Mouse (Mus musculus) lung, embryonic 15.5 days (tissue): ENCODE results near the gene Vav3. TPM values are rescaled to one million over a fixed set of nuclear protein-coding genes. Genes with fewer than 3 reads are reported as not detected.

Source experiments
- ATAC-seq: fragments of 200-750 bp; cut with Nextera tagmentation; 2 replicates; pipeline ENCODE4 v1.8.0; 2017; ENCODE audit warnings: moderate number of reproducible peaks, borderline replicate concordance; ENCODE audit not compliant: low FRiP score, low TSS enrichment; ENCODE audit errors: extremely low read depth
- H3K27ac ChIP-seq: fragments of 300-500 bp; sonication (generic); 2 replicates; pipeline ENCODE4 v1.5.1; 2015; ENCODE audit warnings: moderate library complexity, mild to moderate bottlenecking, inconsistent platforms
- H3K27me3 ChIP-seq: fragments of 300-500 bp; sonication (generic); 2 replicates; pipeline ENCODE4 v1.6.1; 2015; ENCODE audit warnings: inconsistent platforms
- H3K36me3 ChIP-seq: fragments of 300-500 bp; sonication (generic); 2 replicates; pipeline ENCODE4 v1.6.1; 2015; ENCODE audit warnings: inconsistent platforms
- H3K4me1 ChIP-seq: fragments of 300-500 bp; sonication (generic); 2 replicates; pipeline ENCODE4 v1.6.1; 2015; ENCODE audit warnings: inconsistent platforms
- H3K4me2 ChIP-seq: fragments of 300-500 bp; sonication (generic); 2 replicates; pipeline ENCODE4 v1.6.1; 2015; ENCODE audit warnings: inconsistent platforms, mild to moderate bottlenecking, moderate library complexity
- H3K4me3 ChIP-seq: fragments of 300-500 bp; sonication (generic); 2 replicates; pipeline ENCODE4 v1.5.1; 2015; ENCODE audit warnings: mild to moderate bottlenecking, inconsistent platforms
- H3K9ac ChIP-seq: fragments of 300-500 bp; sonication (generic); 2 replicates; pipeline ENCODE4 v1.6.1; 2015; ENCODE audit warnings: inconsistent platforms
- H3K9me3 ChIP-seq: fragments of 300-500 bp; sonication (generic); 2 replicates; pipeline ENCODE4 v1.6.1; 2016; ENCODE audit warnings: inconsistent platforms
- WGBS: fragments of 180-500 bp; shearing (Covaris S2); methylation state at CpG from one replicate; pipeline ENCODE4 v1.1.7; 2015; 5-methylcytosine and 5-hydroxymethylcytosine counted together
- polyA plus RNA-seq: library from polyadenylated mRNA; unstranded; fragments of >200 nt; fragmentation: Nextera tagmentation; extraction: Ambion mirVana; gene quantifications from 2 replicates; pipeline ENCODE4 v1.2.1, GENCODE M21; 2015

The Vav3 gene
- polyA plus RNA-seq, 1 experiment from 2014 or later: 8.4 TPM

GRCm38 (mm10) chr3:109525825-109526224 lies 185.4 kb downstream of the Vav3 start:
- Histone ChIP-seq H3K27me3 (no peaks in the 10 kb centered on the region), H3K27ac (no peak overlapping the region), H3K4me1 (no peaks in the 10 kb centered on the region), H3K4me3 (no peak overlapping the region), H3K36me3 (no peaks in the 10 kb centered on the region), H3K4me2 (no peak overlapping the region), H3K9ac (no peak overlapping the region), H3K9me3 (no peaks in the 10 kb centered on the region)
- 87% methylated on average over 12 of the region's 12 CpGs for WGBS
- no peak for ATAC-seq

DNA sequence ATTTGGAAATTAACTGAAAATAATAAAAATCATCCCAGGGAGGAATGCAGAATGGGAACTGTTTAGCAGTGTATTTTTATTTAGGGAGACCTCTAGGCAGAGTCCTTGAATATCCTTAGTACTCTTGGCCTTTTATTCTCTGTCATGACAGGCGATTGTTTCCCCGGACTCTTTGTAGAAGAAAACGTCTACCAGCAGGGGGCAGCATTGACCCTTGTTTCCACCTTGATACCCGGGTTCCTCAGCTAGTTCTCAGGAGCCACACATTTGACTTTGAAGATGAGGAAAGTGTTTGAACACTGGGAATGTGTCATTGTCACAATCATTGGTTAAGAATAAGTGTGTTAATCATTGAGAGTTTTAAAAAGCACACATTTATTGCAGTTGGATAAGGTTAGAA lies 185.8 kb downstream of the Vav3 start:
- H3K9me3 ChIP-seq: no peaks in the 10 kb centered on the region
- H3K9ac ChIP-seq: no peak overlapping the region
- no peaks in the 10 kb centered on the region for H3K4me1 ChIP-seq
- H3K4me2 ChIP-seq: no peak overlapping the region
- ATAC-seq: peak; percentile 46; the same call in 1 of the 2 replicates
- no peak overlapping the region for H3K27ac ChIP-seq
- no peaks in the 10 kb centered on the region for H3K36me3 ChIP-seq
- H3K27me3 ChIP-seq: no peaks in the 10 kb centered on the region
- 3% methylated on average over 4 of the region's 4 CpGs for WGBS
- no peak overlapping the region for H3K4me3 ChIP-seq

DNA sequence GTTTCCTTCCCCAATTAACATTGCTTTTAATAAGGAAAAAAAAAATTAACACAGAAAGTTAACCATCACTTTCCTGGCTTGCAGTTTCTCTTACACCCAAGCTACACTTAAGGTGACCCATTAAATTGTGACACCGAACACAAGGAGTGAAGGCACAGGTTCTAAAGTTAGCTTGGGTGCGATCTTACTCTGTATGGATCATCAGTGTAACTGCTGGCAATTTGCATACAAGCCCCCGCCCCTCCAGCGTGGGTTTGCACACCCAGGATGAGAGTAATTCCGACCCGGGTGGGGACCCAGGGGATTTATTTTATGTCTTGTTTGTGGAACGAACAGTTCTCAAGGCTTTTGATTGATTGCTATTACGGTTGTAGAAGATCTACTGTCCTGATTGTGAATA lies 186.2 kb downstream of the Vav3 start:
- 54% methylated on average over 8 of the region's 8 CpGs for WGBS
- no peak overlapping the region for H3K4me3 ChIP-seq
- no peak overlapping the region for H3K9ac ChIP-seq
- no peak overlapping the region for H3K27ac ChIP-seq
- H3K4me1 ChIP-seq: no peaks in the 10 kb centered on the region
- H3K9me3 ChIP-seq: no peaks in the 10 kb centered on the region
- H3K27me3 ChIP-seq: no peaks in the 10 kb centered on the region
- no peak overlapping the region for H3K4me2 ChIP-seq
- ATAC-seq: no peak
- no peaks in the 10 kb centered on the region for H3K36me3 ChIP-seq

DNA sequence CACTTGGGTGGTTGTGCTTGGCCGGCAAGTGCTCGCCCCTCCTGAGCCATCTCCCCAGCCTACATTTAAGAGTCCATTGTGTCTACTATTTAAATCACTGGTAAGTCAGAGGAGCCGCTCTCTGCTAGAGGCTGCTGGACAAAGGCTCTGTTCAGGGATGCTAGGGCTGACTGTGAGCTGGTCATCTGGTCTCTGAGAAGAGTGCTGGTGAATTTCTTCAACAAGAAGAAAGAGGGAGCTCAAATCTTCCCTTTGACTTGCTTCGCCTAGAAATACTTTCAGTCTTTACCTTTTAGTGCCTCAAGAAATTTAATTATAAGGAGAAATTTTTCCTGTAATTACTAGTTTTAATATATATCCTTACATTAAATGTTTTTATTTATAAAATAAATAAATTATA lies 188.2 kb downstream of the Vav3 start:
- Histone ChIP-seq H3K27ac (no peak overlapping the region), H3K36me3 (no peaks in the 10 kb centered on the region), H3K9ac (no peak overlapping the region), H3K4me1 (no peaks in the 10 kb centered on the region), H3K27me3 (no peaks in the 10 kb centered on the region), H3K4me3 (no peak overlapping the region), H3K9me3 (no peaks in the 10 kb centered on the region), H3K4me2 (no peak overlapping the region)
- no peak for ATAC-seq
- 75% methylated on average over 4 of the region's 4 CpGs for WGBS

- H3K27ac ChIP-seq: no peak overlapping the region
- WGBS: 48% methylated on average over 3 of the region's 3 CpGs
Measured at GRCm38 (mm10) chr3:109537686-109538085, 197.2 kb downstream of the Vav3 start.

GRCm38 (mm10) chr3:109540009-109540408 lies 199.6 kb downstream of the Vav3 start:
- ATAC-seq: no peak
- no peaks in the 10 kb centered on the region for H3K27me3 ChIP-seq
- no peak overlapping the region for H3K9ac ChIP-seq
- H3K27ac ChIP-seq: no peak overlapping the region
- no peaks in the 10 kb centered on the region for H3K4me1 ChIP-seq
- H3K4me2 ChIP-seq: no peak overlapping the region
- 62% methylated on average over 4 of the region's 4 CpGs for WGBS
- no peaks in the 10 kb centered on the region for H3K36me3 ChIP-seq
- no peak overlapping the region for H3K4me3 ChIP-seq
- H3K9me3 ChIP-seq: no peaks in the 10 kb centered on the region

More at GRCm38 (mm10) chr3:109537686-109538085, 197.2 kb downstream of the Vav3 start:
- no peaks in the 10 kb centered on the region for H3K27me3 ChIP-seq
- H3K4me1 ChIP-seq: no peaks in the 10 kb centered on the region
- no peak overlapping the region for H3K4me3 ChIP-seq
- no peaks in the 10 kb centered on the region for H3K9me3 ChIP-seq
- ATAC-seq: no peak
- H3K9ac ChIP-seq: no peak overlapping the region
- no peaks in the 10 kb centered on the region for H3K36me3 ChIP-seq
- H3K4me2 ChIP-seq: no peak overlapping the region

DNA sequence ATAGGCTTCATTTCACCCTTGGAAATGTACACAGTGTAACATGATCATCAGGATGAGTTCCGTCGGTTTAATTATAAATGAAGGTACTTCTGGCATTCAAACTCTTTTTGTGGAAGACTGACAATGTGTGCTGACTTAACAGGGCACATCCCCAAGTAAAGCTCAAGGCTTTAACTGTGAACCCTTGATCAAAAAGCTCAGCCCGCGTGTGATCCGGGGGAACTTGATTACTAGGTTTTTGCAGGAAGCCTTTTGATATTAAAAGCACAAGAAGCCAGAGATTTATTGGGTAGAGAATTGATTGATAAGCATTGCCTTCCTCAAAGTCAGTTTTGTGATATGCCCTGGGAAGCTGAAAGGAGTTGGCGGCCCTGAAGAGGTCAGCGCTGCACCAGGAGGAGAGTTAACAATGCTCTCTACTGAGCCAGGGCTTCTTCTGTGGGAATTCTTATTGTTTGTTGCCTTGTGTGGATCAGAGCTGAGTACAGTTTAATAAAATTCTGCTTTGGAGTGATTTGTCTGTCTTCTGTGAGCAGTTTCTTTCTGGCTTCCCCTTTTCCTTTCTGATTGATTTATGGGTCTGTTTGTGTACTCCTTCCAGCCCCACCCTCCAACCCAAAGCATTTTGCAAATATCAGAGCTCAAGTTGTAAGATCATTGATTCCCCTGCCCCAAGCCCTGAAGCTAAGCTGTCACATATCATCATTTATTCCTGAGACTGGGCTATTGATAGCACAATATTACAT lies 204.2 kb downstream of the Vav3 start:
- Histone ChIP-seq H3K9ac (no peak overlapping the region), H3K36me3 (no peaks in the 10 kb centered on the region), H3K9me3 (no peaks in the 10 kb centered on the region), H3K27ac (no peak overlapping the region), H3K4me3 (no peak overlapping the region), H3K4me2 (no peak overlapping the region), H3K27me3 (no peaks in the 10 kb centered on the region), H3K4me1 (no peaks in the 10 kb centered on the region)
- WGBS: 48% methylated on average over 7 of the region's 7 CpGs
- no peak for ATAC-seq

DNA sequence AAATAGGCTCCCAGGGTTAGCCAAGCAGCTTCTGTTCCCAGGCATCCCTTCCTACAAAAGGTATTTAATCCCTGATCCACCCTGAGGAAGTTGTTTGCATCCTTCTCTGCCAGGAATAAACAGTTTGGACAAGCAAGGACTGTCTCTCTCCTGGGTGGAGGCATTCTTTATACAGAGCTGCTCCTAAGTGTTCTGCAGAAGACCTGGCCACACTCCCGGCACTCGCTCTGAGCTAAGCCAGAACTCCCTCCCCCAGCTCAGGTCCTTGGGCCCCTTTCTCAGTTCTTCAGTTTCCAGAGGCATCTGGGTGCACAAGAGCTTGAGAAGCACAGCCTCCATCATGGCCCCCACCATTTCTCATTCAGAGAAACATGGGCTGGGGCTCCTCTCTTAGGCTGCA lies 216.9 kb downstream of the Vav3 start:
- no peak for ATAC-seq
- Histone ChIP-seq H3K9me3 (no peaks in the 10 kb centered on the region), H3K4me2 (no peak overlapping the region), H3K9ac (no peak overlapping the region), H3K4me1 (no peaks in the 10 kb centered on the region), H3K36me3 (no peaks in the 10 kb centered on the region), H3K27ac (no peak overlapping the region), H3K4me3 (no peak overlapping the region), H3K27me3 (no peaks in the 10 kb centered on the region)
- WGBS: 45% methylated on average over 2 of the region's 2 CpGs

DNA sequence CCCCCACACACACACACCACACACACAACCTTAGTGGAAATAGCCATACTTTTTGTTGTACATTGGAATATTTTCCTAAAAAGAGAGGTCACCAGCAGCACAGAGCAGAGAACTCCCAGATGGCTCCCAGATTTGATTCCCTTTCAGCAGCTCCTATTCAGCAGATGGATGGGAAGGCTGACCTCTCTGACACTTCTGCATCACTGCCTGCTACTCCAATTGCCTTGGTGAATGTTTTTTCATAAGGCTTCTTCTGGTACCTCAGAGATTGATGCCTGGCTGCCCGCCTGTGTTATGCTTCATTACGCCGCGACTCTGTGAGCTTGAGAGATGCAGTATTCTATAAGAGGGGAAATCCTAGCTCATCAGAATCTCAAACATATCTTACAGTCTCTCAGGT lies 220.8 kb downstream of the Vav3 start:
- ATAC-seq: no peak
- Histone ChIP-seq H3K4me3 (no peak overlapping the region), H3K9me3 (no peaks in the 10 kb centered on the region), H3K4me2 (no peak overlapping the region), H3K4me1 (no peaks in the 10 kb centered on the region), H3K36me3 (no peaks in the 10 kb centered on the region), H3K27ac (no peak overlapping the region), H3K9ac (no peak overlapping the region), H3K27me3 (no peaks in the 10 kb centered on the region)
- WGBS: 78% methylated on average over 4 of the region's 4 CpGs

- H3K4me3 ChIP-seq: no peak overlapping the region
- no peaks in the 10 kb centered on the region for H3K36me3 ChIP-seq
- no peaks in the 10 kb centered on the region for H3K27me3 ChIP-seq
- 43% methylated on average over 7 of the region's 7 CpGs for WGBS
- H3K4me1 ChIP-seq: no peaks in the 10 kb centered on the region
- H3K9me3 ChIP-seq: no peaks in the 10 kb centered on the region
- no peak overlapping the region for H3K4me2 ChIP-seq
- no peak for ATAC-seq
- no peak overlapping the region for H3K27ac ChIP-seq
- H3K9ac ChIP-seq: no peak overlapping the region
Measured at GRCm38 (mm10) chr3:109561776-109562175, 221.3 kb downstream of the Vav3 start.

DNA sequence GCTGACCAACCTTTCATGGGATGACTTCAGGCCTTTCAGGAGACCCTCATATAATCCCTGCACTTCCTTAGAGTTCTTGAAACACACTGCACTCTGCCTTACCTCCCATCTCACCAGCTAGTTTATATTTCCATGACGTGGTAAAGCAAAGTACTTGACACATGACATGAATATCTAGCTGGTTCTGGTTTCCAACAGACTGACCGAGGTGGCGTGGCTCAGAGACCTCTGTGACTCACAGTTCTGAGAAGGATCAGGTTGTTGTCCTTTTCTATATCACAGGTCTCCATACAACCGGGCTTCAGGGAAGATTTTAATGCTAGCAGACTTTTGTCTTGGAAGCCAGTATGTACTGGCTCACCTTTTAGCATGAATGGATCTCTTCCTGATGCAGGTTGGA lies 221.8 kb downstream of the Vav3 start:
- Histone ChIP-seq H3K27me3 (no peaks in the 10 kb centered on the region), H3K4me2 (no peak overlapping the region), H3K9me3 (no peaks in the 10 kb centered on the region), H3K4me1 (no peaks in the 10 kb centered on the region), H3K27ac (no peak overlapping the region), H3K36me3 (no peaks in the 10 kb centered on the region), H3K4me3 (no peak overlapping the region), H3K9ac (no peak overlapping the region)
- WGBS: 67% methylated on average over 4 of the region's 4 CpGs
- ATAC-seq: no peak

DNA sequence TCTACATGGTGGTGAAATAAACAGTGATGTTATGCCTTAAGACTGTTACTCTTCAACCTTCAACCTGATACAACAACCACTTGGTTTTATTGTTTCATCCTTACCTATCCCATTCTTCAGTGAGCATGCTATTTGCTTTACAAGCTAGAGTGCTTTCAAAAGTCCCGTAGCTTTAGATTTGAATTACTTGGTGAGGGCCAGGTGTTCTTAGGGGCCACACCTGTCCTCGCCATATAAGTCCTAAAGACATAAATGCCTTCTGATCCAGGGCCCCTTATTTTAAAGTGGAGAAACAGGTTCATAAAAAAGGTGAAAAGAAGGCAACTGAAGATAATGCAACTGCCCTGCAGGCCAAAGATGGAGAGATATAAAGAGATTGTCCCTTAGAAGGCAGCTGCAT lies 224.0 kb downstream of the Vav3 start:
- Histone ChIP-seq H3K27ac (no peak overlapping the region), H3K4me3 (no peak overlapping the region), H3K9me3 (no peaks in the 10 kb centered on the region), H3K9ac (no peak overlapping the region), H3K4me1 (peaks cover 8% of the 10 kb centered on the region; the same call in 1 of the 2 replicates), H3K27me3 (no peaks in the 10 kb centered on the region), H3K4me2 (no peak overlapping the region), H3K36me3 (no peaks in the 10 kb centered on the region)
- no peak for ATAC-seq
- WGBS: 70% methylated on average over 2 of the region's 2 CpGs
